Mouse (Mus musculus) lung, embryonic 16.5 days (tissue): ENCODE results near the gene Bola2. TPM values are rescaled to one million over a fixed set of nuclear protein-coding genes. Genes with fewer than 3 reads are reported as not detected.
A peak's percentile ranks its signal among the peaks of the same experiment; 100 is the strongest.
"Not testable (repeated sequence)": the region's sequence is repeated elsewhere in the genome, so short reads cannot be mapped to it uniquely, and the experiment has no call there.

ENCODE experiments used
- ATAC-seq: fragments of 200-750 bp; cut with Nextera tagmentation; 2 replicates; pipeline ENCODE4 v1.8.0; 2017; ENCODE audit warnings: low read depth, mild to moderate bottlenecking, moderate library complexity
- H3K27ac ChIP-seq: fragments of 300-500 bp; sonication (generic); 2 replicates; pipeline ENCODE4 v1.5.1; 2014; ENCODE audit warnings: mild to moderate bottlenecking, control low read depth, low read length
- H3K27me3 ChIP-seq: fragments of 300-500 bp; sonication (generic); 2 replicates; pipeline ENCODE4 v1.6.1; 2014; ENCODE audit warnings: low read depth, low read length, mixed read lengths; ENCODE audit not compliant: control insufficient read depth, insufficient read depth
- H3K36me3 ChIP-seq: fragments of 300-500 bp; sonication (generic); 2 replicates; pipeline ENCODE4 v1.6.1; 2014; ENCODE audit warnings: low read length; ENCODE audit not compliant: control insufficient read depth, insufficient read depth
- H3K4me1 ChIP-seq: fragments of 300-500 bp; sonication (generic); replicated peaks from 2 replicates; pipeline ENCODE4 v1.6.1; 2014; ENCODE audit warnings: low read length, mixed read lengths; ENCODE audit not compliant: control insufficient read depth, insufficient read depth
- H3K4me2 ChIP-seq: fragments of 300-500 bp; sonication (generic); 2 replicates; pipeline ENCODE4 v1.6.1; 2014; ENCODE audit warnings: low read depth, low read length, control low read depth
- H3K4me3 ChIP-seq: fragments of 300-500 bp; sonication (generic); 2 replicates; pipeline ENCODE4 v1.5.1; 2014; ENCODE audit warnings: mild to moderate bottlenecking, low read length, control low read depth
- H3K9ac ChIP-seq: fragments of 300-500 bp; sonication (generic); 2 replicates; pipeline ENCODE4 v1.6.1; 2014; ENCODE audit warnings: low read length, control low read depth
- H3K9me3 ChIP-seq: fragments of 300-500 bp; sonication (generic); 2 replicates; pipeline ENCODE4 v1.6.1; 2016; ENCODE audit warnings: low read length; ENCODE audit not compliant: control insufficient read depth
- WGBS: fragments of 180-500 bp; shearing (Covaris S2); extraction: QIAGEN DNeasy Blood & Tissue Kit; methylation state at CpG from one replicate; pipeline ENCODE4 v1.1.7; 2014; 5-methylcytosine and 5-hydroxymethylcytosine counted together
- polyA plus RNA-seq: library from polyadenylated mRNA; unstranded; fragments of >200 nt; fragmentation: Nextera tagmentation; extraction: Ambion mirVana; gene quantifications from 2 replicates; pipeline ENCODE4 v1.2.1, GENCODE M21; 2015

Bola2 gene
- polyA plus RNA-seq, 1 experiment from 2014 or later = 108 TPM

- Histone ChIP-seq H3K9me3 (peaks cover 2% of the 10 kb centered on the region; the same call in 1 of the 2 replicates), H3K36me3 (no peaks in the 10 kb centered on the region), H3K9ac (no peak overlapping the region), H3K27ac (no peak overlapping the region), H3K27me3 (no peaks in the 10 kb centered on the region), H3K4me3 (no peak overlapping the region), H3K4me1 (no peaks in the 10 kb centered on the region), H3K4me2 (no peak overlapping the region)
- whole genome bisulfite sequencing = 78% methylated on average over 3 of the region's 3 CpGs
- no peak for ATAC-seq
Observed at GRCm38 (mm10) chr7:126711910-126712309, 16.7 kb downstream of the Bola2 start.

- Histone ChIP-seq H3K4me3 (no peak overlapping the region), H3K27me3 (no peaks in the 10 kb centered on the region), H3K4me2 (no peak overlapping the region), H3K9ac (no peak overlapping the region), H3K36me3 (no peaks in the 10 kb centered on the region), H3K9me3 (peaks cover 2% of the 10 kb centered on the region; the same call in 1 of the 2 replicates), H3K27ac (no peak overlapping the region), H3K4me1 (no peaks in the 10 kb centered on the region)
- ATAC-seq = no peak
- 59% methylated on average over 4 of the region's 4 CpGs for WGBS
Observed at GRCm38 (mm10) chr7:126715679-126716078, 20.5 kb downstream of the Bola2 start.

DNA sequence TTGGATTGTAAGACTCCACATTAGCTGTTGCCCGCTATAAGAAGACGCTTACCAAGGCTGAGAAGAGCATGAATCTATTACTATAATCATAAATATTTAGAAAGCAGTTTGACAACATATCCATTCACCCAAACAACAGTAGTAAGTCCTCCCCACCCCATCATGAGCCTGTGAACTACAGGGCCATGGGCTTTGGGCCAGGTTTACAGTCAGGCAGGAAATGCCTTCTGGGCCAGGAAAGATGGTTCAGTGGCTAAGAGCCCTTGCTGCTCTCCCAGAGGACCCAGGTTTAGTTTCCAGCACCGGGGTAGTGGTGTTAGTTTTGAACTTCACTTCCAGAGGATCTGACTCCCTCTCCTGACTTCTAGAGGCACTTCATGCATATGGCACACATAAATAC is 22.4 kb downstream of the Bola2 start:
- Histone ChIP-seq H3K4me1 (no peaks in the 10 kb centered on the region), H3K9me3 (peaks cover 2% of the 10 kb centered on the region; the same call in 1 of the 2 replicates), H3K36me3 (no peaks in the 10 kb centered on the region), H3K9ac (no peak overlapping the region), H3K4me3 (no peak overlapping the region), H3K27me3 (no peaks in the 10 kb centered on the region), H3K4me2 (no peak overlapping the region), H3K27ac (no peak overlapping the region)
- WGBS = 54% methylated on average over 3 of the region's 3 CpGs
- ATAC-seq = no peak

- Histone ChIP-seq H3K36me3 (no peaks in the 10 kb centered on the region), H3K27ac (no peak overlapping the region), H3K4me3 (no peak overlapping the region), H3K4me1 (no peaks in the 10 kb centered on the region), H3K4me2 (no peak overlapping the region), H3K9me3 (peaks cover 2% of the 10 kb centered on the region; the same call in 1 of the 2 replicates), H3K27me3 (no peaks in the 10 kb centered on the region), H3K9ac (no peak overlapping the region)
- 92% methylated on average over 5 of the region's 5 CpGs for WGBS
- no peak for ATAC-seq
Observed at GRCm38 (mm10) chr7:126718787-126719337, 23.7 kb downstream of the Bola2 start.

- no peak overlapping the region for H3K4me2 ChIP-seq
- no peak for ATAC-seq
- H3K27ac ChIP-seq = no peak overlapping the region
- H3K4me1 ChIP-seq = no peaks in the 10 kb centered on the region
- 88% methylated on average over 13 of the region's 13 CpGs for WGBS
- no peak overlapping the region for H3K4me3 ChIP-seq
- H3K36me3 ChIP-seq = no peaks in the 10 kb centered on the region
- H3K9me3 ChIP-seq = peaks cover 2% of the 10 kb centered on the region; the same call in 1 of the 2 replicates
- H3K27me3 ChIP-seq = no peaks in the 10 kb centered on the region
- no peak overlapping the region for H3K9ac ChIP-seq
Observed at GRCm38 (mm10) chr7:126721635-126722034, 26.4 kb downstream of the Bola2 start.

GRCm38 (mm10) chr7:126725077-126725476 is 29.9 kb downstream of the Bola2 start:
- Histone ChIP-seq H3K27me3 (no peaks in the 10 kb centered on the region), H3K4me2 (no peak overlapping the region), H3K9ac (no peak overlapping the region), H3K4me1 (no peaks in the 10 kb centered on the region), H3K9me3 (no peaks in the 10 kb centered on the region), H3K4me3 (no peak overlapping the region), H3K36me3 (no peaks in the 10 kb centered on the region), H3K27ac (no peak overlapping the region)
- no peak for ATAC-seq
- WGBS = 63% methylated on average over 3 of the region's 3 CpGs

DNA sequence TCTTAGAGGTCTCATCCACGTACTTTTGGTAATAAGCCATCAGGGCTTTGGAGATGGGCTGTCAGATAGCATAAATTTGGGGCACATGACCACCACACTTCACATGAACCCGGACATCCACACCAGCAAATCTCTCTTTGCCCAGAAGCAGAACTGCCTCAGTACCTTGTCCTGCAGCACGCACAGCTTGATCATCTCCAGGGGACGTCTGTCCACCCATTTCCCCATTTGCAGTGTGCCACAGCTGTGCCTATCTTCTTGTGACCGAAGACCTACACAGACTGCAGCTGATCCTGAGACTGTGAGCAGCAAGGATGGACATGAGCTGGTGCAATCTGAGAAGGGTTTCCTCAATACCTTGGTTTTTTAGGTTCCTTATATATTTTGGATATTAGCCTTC is 30.5 kb downstream of the Bola2 start:
- Histone ChIP-seq H3K36me3 (no peaks in the 10 kb centered on the region), H3K4me1 (no peaks in the 10 kb centered on the region), H3K4me3 (no peak overlapping the region), H3K27ac (no peak overlapping the region), H3K9me3 (no peaks in the 10 kb centered on the region), H3K27me3 (no peaks in the 10 kb centered on the region), H3K9ac (0 out of 2 replicates have a peak overlapping the region, but pooled peaks have one; percentile 20), H3K4me2 (no peak overlapping the region)
- WGBS = 73% methylated on average over 5 of the region's 5 CpGs
- no peak for ATAC-seq

DNA sequence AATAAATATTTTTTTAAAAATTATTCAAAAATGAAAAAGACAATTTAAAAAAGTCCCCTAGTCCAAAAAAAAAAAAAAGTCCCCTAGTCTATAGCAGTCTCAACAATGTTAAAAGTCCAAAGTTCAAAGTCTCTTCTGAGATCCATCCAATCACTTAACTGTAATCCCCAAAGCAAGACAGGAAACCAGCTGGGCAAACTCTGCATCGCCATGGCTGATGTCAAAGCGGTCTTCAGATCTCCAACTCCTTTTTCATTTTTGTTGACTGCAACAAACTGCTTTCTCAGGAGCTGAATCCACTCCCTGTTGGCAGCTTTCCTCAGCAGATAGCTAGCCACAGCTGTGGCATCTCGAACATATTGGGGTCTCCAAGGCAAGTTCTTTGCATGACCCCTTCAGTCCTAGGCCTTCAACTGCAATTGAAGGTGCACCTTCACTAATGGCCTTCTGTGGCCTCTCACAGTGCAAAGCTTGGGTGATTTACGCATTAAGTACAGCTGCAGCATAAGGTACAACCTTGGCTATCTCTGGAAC is 35.1 kb downstream of the Bola2 start:
- 51% methylated on average over 4 of the region's 4 CpGs for WGBS
- H3K36me3 ChIP-seq, H3K4me1 ChIP-seq, H3K4me3 ChIP-seq, H3K9ac ChIP-seq, H3K9me3 ChIP-seq, H3K27me3 ChIP-seq, H3K4me2 ChIP-seq: not testable (repeated sequence)
- peak; percentile 91 for ATAC-seq
- peak overlapping the region; percentile 23 for H3K27ac ChIP-seq

DNA sequence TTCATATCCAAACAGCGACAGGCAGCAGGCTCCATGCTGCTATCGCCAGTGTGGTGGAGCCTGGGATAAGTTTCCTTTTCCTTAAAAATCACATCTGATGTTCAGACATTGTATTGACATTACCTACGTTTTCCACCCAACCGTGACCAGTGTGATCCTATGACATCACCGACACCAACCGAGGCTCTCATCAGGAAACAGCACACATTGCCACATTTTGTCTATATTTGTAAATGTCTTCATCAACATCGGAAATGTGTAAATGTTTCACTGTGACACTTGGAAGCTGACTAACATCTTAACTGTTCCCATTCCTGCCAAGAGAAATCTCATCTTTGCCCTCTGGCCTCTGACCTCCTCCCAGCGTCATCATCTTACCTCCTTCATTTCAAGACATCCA is 40.9 kb downstream of the Bola2 start:
- Histone ChIP-seq H3K4me3 (no peak overlapping the region), H3K9ac (no peak overlapping the region), H3K27ac (no peak overlapping the region), H3K27me3 (no peaks in the 10 kb centered on the region), H3K4me1 (no peaks in the 10 kb centered on the region), H3K9me3 (no peaks in the 10 kb centered on the region), H3K4me2 (no peak overlapping the region), H3K36me3 (no peaks in the 10 kb centered on the region)
- WGBS = 64% methylated on average over 8 of the region's 8 CpGs
- ATAC-seq = no peak
